Comparison of ENCODE assay signal across 7 mouse cellular contexts in genomic region chr12:110372986-110373385, GRCm38 (mm10).
DNase-seq lines count a peak whose midpoint lies in the region; ATAC-seq and TF ChIP-seq lines count a peak whose summit lies in the region.

No protein-coding gene starts in this region.

- no peak for DNase-seq in stomach, postnatal 0 days (ENCODE audit: low spot score)
- DNase-seq in thymus, postnatal 14 days = no peak
- DNase-seq in cerebellum, adult 2 months = no peak
- DNase-seq in cerebellum, adult 11 months = no peak

- TF ChIP-seq CTCF in stomach, postnatal 0 days (IDR thresholded peaks at IDR 0.05; ENCODE audit: low read depth) = no peak
- TF ChIP-seq CTCF in cerebellum, adult 2 months (IDR thresholded peaks at IDR 0.05; ENCODE audit: borderline replicate concordance, insufficient read depth, low read depth, low read length) = no peak

- 0 out of 2 replicates have a peak, but pooled peaks cover 3% of the 10 kb centered on the region for H3K27me3 ChIP-seq in stomach, embryonic 14.5 days (ENCODE audit: control insufficient read depth, insufficient read depth, low read length)
- no peaks in the 10 kb centered on the region; the same call in 1 of the 2 replicates for H3K27me3 ChIP-seq in stomach, postnatal 0 days (ENCODE audit: control insufficient read depth, insufficient read depth, low read length)
- H3K27me3 ChIP-seq in hindbrain, embryonic 15.5 days = peaks cover 19% of the 10 kb centered on the region; the same call in 1 of the 2 replicates
- H3K27me3 ChIP-seq in midbrain, embryonic 13.5 days = peaks cover 43% of the 10 kb centered on the region
- H3K27me3 ChIP-seq in cerebellum, adult 2 months (ENCODE audit: control insufficient read depth, insufficient read depth, low read length) = no peaks in the 10 kb centered on the region

- no peaks in the 10 kb centered on the region for H3K9me3 ChIP-seq in stomach, embryonic 14.5 days (ENCODE audit: control insufficient read depth, low read depth, low read length)
- no peaks in the 10 kb centered on the region for H3K9me3 ChIP-seq in stomach, postnatal 0 days (ENCODE audit: control insufficient read depth, low read length)
- no peaks in the 10 kb centered on the region for H3K9me3 ChIP-seq in hindbrain, embryonic 15.5 days
- H3K9me3 ChIP-seq in midbrain, embryonic 13.5 days = no peaks in the 10 kb centered on the region

- peaks cover 3% of the 10 kb centered on the region; the same call in 1 of the 2 replicates for H3K4me1 ChIP-seq in stomach, embryonic 14.5 days (ENCODE audit: control insufficient read depth, insufficient read depth, low read length)
- no peaks in the 10 kb centered on the region for H3K4me1 ChIP-seq in stomach, postnatal 0 days (replicated peaks; ENCODE audit: control insufficient read depth, insufficient read depth)
- H3K4me1 ChIP-seq in hindbrain, embryonic 15.5 days (replicated peaks) = peaks cover 33% of the 10 kb centered on the region
- H3K4me1 ChIP-seq in midbrain, embryonic 13.5 days (replicated peaks) = peaks cover 47% of the 10 kb centered on the region
- H3K4me1 ChIP-seq in cerebellum, adult 2 months (ENCODE audit: control insufficient read depth, insufficient read depth, low read length) = no peaks in the 10 kb centered on the region

- TF ChIP-seq EP300 in stomach, postnatal 0 days (optimal IDR thresholded peaks at IDR 0.05) = no peak

- WGBS in stomach, embryonic 14.5 days = 59% methylated on average over 9 of the region's 9 CpGs
- WGBS in stomach, postnatal 0 days = 57% methylated on average over 9 of the region's 9 CpGs
- WGBS in hindbrain, embryonic 15.5 days = 43% methylated on average over 9 of the region's 9 CpGs
- WGBS in midbrain, embryonic 13.5 days = 46% methylated on average over 9 of the region's 9 CpGs
- WGBS in cerebellum, adult 2 months = 68% methylated on average over 9 of the region's 9 CpGs

- no peak overlapping the region for H3K27ac ChIP-seq in stomach, embryonic 14.5 days (ENCODE audit: low read length)
- no peak overlapping the region for H3K27ac ChIP-seq in stomach, postnatal 0 days (replicated peaks)
- no peak overlapping the region for H3K27ac ChIP-seq in hindbrain, embryonic 15.5 days (replicated peaks)
- H3K27ac ChIP-seq in midbrain, embryonic 13.5 days = no peak overlapping the region
- no peak overlapping the region for H3K27ac ChIP-seq in cerebellum, adult 2 months (ENCODE audit: insufficient read depth, low read length)

- H3K36me3 ChIP-seq in stomach, embryonic 14.5 days (ENCODE audit: control insufficient read depth, insufficient read depth, low read length) = no peaks in the 10 kb centered on the region
- no peaks in the 10 kb centered on the region for H3K36me3 ChIP-seq in stomach, postnatal 0 days (ENCODE audit: control insufficient read depth, insufficient read depth, low read length)
- no peaks in the 10 kb centered on the region for H3K36me3 ChIP-seq in hindbrain, embryonic 15.5 days
- H3K36me3 ChIP-seq in midbrain, embryonic 13.5 days = no peaks in the 10 kb centered on the region

- TF ChIP-seq POLR2A in cerebellum, adult 2 months (IDR thresholded peaks at IDR 0.05; ENCODE audit: borderline replicate concordance, insufficient read depth, low read length) = no peak

- ATAC-seq in stomach, embryonic 14.5 days (ENCODE audit: insufficient number of reproducible peaks, insufficient read depth, low FRiP score, low read depth) = 0 out of 2 replicates have a peak, but pooled peaks have one; percentile 28
- ATAC-seq in stomach, postnatal 0 days (ENCODE audit: low FRiP score, low TSS enrichment) = no peak
- ATAC-seq in hindbrain, embryonic 15.5 days (ENCODE audit: low FRiP score, low read depth) = no peak
- ATAC-seq in midbrain, embryonic 13.5 days = peak; percentile 32; the same call in 1 of the 2 replicates

- H3K4me3 ChIP-seq in stomach, embryonic 14.5 days (ENCODE audit: low read depth, low read length) = no peak overlapping the region
- no peak overlapping the region for H3K4me3 ChIP-seq in stomach, postnatal 0 days (ENCODE audit: low read depth, low read length)
- H3K4me3 ChIP-seq in hindbrain, embryonic 15.5 days = no peak overlapping the region
- H3K4me3 ChIP-seq in midbrain, embryonic 13.5 days (replicated peaks) = no peak overlapping the region
- no peak overlapping the region for H3K4me3 ChIP-seq in cerebellum, adult 2 months (replicated peaks; ENCODE audit: insufficient read depth, low read depth, low read length)

- no peak overlapping the region for H3K9ac ChIP-seq in stomach, embryonic 14.5 days (replicated peaks; ENCODE audit: low read depth, low read length)
- no peak overlapping the region for H3K9ac ChIP-seq in stomach, postnatal 0 days (ENCODE audit: low read length)
- H3K9ac ChIP-seq in hindbrain, embryonic 15.5 days = no peak overlapping the region
- no peak overlapping the region for H3K9ac ChIP-seq in midbrain, embryonic 13.5 days (replicated peaks)

- H3K4me2 ChIP-seq in stomach, embryonic 14.5 days (replicated peaks; ENCODE audit: low read depth, low read length) = no peak overlapping the region
- H3K4me2 ChIP-seq in stomach, postnatal 0 days (replicated peaks; ENCODE audit: low read depth) = no peak overlapping the region
- H3K4me2 ChIP-seq in hindbrain, embryonic 15.5 days = peak overlapping the region; percentile 51
- H3K4me2 ChIP-seq in midbrain, embryonic 13.5 days (replicated peaks) = peak overlapping the region; percentile 35

Comparison
In these comparisons a context has a peak if more than half of its experiments do, and no peak if none do; other contexts are left out.
1. ATAC-seq: peak in stomach, embryonic 14.5 days (single experiment) and midbrain, embryonic 13.5 days (single experiment); none in stomach, postnatal 0 days (single experiment) and hindbrain, embryonic 15.5 days (single experiment).
2. H3K4me2 ChIP-seq: peak in hindbrain, embryonic 15.5 days (single experiment) and midbrain, embryonic 13.5 days (single experiment); none in stomach, embryonic 14.5 days (single experiment) and stomach, postnatal 0 days (single experiment).